Mouse (Mus musculus) left cerebral cortex, postnatal 4 days (tissue): ENCODE results near the gene Prom1. TPM values are rescaled to one million over a fixed set of nuclear protein-coding genes. Genes with fewer than 3 reads are reported as not detected.
A peak's percentile ranks its signal among the peaks of the same experiment; 100 is the strongest.

Experiments used
- DNase-seq: peaks from one replicate; pipeline ENCODE4 v3.0.0-alpha.2; 2022
- intact Hi-C: fragments of 180-260 bp; cut with DNase I; formaldehyde crosslinking; loops from one replicate; pipeline ENCODE4 v1.15.1; 2025
- total RNA-seq, 2 experiments: library from RNA; stranded (reverse); gene quantifications; 2 replicates each; pipeline ENCODE4 v1.2.3; 2021

Prom1 gene
- total RNA-seq, 2 experiments from 2014 or later = 9.0 to 10.6 TPM

- DNase-seq = no peak
- intact Hi-C loops = no loop called here
Observed at GRCm38 (mm10) chr5:44081108-44081507, 20.7 kb downstream of the Prom1 start.

GRCm38 (mm10) chr5:44080276-44081054, 21.4 kb downstream of the Prom1 start:
- DNase-seq = no peak
- intact Hi-C loops = no loop called here

DNA sequence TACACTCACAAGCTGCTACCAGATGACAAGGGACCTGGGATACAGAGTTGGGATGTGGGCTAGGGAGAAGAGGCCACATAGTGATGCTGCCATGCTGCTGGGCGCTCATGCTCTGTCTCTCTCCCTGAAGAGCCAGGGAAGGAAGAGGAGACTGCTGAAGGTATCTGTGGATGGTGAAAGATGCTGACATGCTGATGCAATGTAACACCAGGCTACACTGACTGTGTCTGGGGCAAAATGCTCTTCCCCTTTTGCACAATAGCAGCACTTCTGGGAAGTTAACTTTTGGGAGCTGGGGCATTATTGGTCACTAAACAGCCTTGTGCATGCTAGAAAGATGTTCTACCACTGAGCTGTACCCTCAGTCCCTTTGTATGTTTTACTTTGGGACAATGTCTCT, 26.4 kb downstream of the Prom1 start:
- intact Hi-C loops = no loop called here

DNA sequence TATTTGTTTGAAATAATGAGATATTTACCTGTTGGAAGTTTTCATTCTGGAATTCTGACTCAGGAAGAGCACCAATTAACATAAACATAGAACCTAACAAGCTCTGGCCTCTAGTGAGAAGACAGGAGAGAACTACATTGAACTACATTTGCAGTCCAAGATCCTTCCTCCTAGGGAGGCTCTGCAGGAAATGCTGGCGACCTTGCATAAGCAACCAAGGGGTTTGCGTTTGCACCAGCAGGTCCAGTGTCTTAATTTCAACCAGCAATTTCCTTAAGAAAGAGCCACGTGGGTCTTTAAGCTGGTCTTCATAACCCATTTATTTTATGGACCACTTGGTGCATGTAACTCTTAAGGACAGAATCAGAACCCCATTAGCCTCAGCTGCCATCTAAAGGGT, 28.2 kb downstream of the Prom1 start:
- no peak for DNase-seq
- intact Hi-C loops = no loop called here

More for the DNA sequence above, 26.4 kb downstream of the Prom1 start:
- DNase-seq = no peak

DNA sequence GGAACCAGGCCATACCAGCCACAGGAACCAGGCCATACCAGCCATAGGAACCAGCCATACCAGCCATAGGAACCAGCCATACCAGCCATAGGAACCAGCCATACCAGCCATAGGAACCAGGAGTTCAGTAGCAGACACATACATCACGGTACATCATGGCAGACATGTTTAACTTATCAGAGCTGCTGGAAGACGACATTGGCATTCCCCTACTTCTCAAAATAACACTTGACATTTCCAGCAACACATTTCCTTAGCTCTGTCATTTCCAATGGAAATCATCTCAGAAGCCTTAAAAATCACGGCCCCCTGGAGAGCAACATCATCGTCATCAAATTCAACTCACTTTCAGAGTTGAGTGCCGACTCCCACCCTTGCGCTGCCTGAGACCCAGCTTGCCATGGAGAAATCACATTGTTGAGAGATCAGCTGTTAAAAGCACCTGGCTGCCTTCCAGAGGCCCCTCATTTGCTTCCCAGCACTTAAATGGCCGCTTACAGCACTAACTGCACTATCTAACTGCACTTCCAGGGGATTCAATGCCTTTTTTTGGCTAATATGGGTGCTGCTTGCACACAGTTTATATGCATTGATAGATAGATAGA, 31.2 kb downstream of the Prom1 start:
- intact Hi-C loops = no loop called here
- no peak for DNase-seq

DNA sequence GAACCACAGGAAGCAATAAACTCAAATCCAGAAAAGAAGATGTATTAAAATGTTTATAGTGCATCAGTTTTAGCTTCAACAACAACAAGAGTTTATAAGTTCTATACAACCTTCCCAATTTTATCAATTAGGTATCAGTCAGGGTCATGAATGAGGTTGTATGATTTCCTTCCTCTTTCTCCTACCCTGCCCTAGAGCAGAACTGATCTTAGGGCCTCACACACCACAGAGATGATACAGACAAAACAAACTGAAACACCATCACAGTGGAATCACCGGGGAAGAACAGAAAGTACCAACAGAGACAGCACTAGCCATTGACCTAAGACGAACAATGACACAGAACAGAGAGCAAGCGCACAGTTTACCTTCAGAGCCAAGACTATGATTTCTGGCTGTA, 43.6 kb downstream of the Prom1 start:
- intact Hi-C loops = no loop called here
- DNase-seq = no peak

DNA sequence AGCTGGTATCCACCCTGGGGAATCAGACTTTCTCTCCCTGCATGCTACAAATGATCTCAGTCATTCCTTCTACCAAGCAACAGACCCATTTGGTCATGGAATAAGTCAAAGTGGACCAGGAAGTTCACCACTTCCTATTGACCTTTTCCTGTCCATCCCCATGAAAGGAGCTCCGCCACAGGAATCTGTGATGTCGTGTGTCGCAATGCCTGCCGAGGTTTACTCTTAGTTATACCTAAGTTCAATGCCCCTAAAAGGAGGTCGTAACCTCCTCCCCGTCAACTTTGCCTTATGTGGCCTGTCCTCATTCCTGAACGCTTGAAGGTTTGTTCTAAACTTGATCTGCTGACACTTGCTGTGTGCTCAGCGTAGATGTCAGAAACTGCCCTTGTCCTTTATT, 51.6 kb downstream of the Prom1 start:
- DNase-seq = no peak
- intact Hi-C loops = loop anchor here (5.0 kb wide), 1 partner anchor 217 kb away; no protein-coding TSS in a partner anchor

GRCm38 (mm10) chr5:44049395-44049976, 52.3 kb downstream of the Prom1 start:
- intact Hi-C loops = loop anchor here (10.0 kb wide), 1 partner anchor 155 kb away; no protein-coding TSS in a partner anchor
- DNase-seq = no peak

DNA sequence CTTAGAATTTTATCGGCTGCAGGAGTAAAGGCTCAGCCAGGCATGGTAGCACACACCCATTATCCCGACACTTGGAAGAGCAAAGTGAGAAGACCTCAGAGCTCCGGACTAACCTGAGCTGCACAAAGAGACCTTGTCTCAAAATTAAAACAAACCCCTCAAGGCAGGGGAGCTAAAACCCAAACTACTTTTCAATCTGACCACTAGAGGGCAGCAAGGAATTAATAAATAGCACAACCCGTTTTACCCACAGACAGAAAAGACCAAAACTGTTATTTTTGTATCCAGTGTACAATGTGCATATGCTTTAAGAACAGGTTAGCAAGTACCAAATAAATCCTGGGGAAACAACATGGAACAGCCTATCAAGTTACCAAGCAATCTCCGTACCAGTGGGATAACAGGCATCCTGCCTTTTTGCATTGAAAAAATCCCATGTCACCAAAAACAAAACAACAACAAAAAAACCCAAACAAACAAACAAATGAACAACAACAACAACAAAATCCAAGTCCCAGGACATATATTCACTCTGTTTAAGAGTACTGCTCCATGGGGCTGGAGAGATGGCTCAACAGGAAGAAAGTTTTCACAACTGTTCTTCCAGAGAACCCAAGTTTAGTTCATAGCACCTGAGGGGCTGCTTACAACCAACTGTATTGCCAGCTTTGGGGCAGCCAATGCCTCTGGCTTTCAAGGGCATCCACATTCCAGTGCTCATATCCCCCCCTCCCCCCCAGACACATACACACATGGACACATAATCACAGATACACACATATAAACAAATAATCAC, 53.1 kb downstream of the Prom1 start:
- intact Hi-C loops = loop anchor here (10.0 kb wide), 1 partner anchor 156 kb away; no protein-coding TSS in a partner anchor
- DNase-seq = no peak

GRCm38 (mm10) chr5:44041725-44042124, 60.1 kb downstream of the Prom1 start:
- intact Hi-C loops = loop anchor here (10.0 kb wide), 1 partner anchor 163 kb away; no protein-coding TSS in a partner anchor
- no peak for DNase-seq

DNA sequence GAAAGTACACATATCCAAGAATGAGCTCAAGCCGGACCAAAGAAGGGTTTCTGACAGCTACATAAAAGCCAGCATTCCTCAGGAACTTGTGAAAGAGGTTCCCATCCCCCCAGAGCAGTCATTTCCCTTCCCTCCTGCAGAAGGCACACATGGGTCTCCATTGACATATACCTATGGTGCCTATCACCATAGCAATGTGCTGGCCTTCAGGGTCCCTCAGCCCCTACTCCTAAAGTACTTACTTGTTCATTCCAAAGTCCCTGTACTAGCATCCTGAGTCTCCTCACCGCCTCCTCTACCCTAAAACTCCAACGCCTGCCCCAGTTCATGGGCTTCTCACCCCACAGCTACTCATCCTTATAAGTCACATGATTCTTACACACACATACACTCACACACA, 60.8 kb downstream of the Prom1 start:
- DNase-seq = no peak
- intact Hi-C loops = loop anchor here (10.0 kb wide), 1 partner anchor 164 kb away; no protein-coding TSS in a partner anchor

DNA sequence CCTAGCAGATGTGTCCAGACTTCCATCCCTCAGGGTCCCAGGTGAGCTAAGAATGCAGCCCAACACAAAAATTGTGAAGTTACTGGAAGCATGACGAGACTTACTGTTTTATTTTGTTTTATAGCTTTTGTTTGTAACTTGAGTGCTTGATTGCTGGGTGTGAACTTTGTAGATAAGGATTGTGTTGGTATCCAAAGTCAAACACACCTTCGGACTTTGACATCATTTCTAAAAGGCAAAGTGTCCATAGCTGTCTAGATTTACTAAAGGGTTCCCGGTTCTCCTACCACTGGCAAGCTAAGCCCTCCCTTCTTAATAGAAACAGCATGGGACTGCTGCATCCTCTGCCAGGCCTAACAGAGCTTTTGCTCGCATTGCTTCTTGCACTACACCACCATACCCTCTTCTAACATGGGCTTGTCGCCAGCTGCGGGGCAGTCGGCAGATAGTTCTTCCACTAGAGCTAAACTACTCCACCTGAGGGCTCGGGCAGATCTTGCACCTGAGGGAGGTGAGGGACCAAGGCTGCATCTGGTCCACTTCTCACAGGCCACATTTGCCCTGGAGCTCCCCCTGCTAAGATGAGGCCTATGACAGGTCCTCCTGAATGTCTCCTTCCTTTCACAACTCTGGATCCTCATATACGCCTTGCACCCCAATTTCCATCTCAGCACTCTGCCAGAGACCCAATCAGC, 103.4 kb downstream of the Prom1 start:
- intact Hi-C loops = no loop called here
- DNase-seq = no peak

DNA sequence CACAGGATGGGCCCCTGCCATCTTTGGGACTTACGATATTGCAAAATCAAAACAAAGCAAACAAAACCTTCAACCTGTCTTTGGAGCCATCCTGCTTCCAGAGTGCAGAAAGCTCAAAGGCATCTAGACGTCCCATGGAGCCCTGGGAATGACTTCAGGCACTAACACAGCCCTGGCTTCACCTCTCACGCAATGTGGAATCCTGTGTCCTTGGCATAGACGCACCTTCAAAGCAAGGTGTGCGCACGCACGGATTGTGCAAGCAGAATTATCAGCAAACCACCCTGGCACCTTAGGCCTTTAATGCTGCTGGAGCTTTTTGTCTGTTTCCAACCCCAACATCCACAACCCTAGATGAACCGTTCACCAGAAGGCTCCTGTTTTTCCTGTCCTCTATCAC, 104.2 kb downstream of the Prom1 start:
- intact Hi-C loops = no loop called here
- DNase-seq = no peak

DNA sequence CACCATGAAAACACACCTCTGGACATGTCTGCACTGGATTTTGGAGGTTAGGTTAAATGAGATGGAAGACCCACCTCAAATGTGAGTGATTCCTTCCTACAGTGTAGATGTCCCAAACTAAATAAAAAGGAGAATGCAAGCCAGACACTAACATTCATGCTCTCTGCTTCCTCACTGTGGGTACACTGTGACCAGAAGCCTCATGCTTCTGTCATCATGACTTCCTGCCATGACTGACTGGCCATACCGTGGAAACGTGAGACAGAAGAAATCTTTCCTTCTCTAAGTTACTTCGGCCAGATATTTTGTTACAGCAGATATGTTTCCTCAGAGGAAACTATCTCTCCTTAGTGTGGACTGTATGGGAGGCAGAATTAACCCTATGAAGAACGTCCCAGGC, 105.7 kb downstream of the Prom1 start:
- no peak for DNase-seq
- intact Hi-C loops = no loop called here

GRCm38 (mm10) chr5:43994981-43995380, 106.9 kb downstream of the Prom1 start:
- intact Hi-C loops = no loop called here
- no peak for DNase-seq

GRCm38 (mm10) chr5:43990316-43990715, 111.5 kb downstream of the Prom1 start:
- intact Hi-C loops = no loop called here

DNA sequence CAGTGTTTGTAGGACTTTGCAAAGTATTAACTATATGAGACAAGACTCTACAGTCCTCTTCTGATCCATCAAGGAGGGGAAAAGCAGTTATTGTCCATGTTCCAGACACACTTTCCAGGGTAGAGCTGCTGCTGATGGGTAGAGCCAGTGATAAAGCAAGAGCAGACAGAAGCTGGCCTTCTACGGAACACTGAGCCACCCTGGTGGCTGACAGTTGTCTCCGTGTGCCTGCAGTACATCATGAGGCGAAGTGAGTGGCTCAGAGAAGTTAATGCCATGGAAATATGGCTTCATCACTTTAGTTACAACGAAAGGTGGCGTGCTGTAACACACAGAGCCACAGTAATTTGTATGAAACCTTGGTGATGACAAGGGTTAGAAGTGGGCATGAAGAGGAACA, 112.8 kb downstream of the Prom1 start:
- no peak for DNase-seq
- intact Hi-C loops = no loop called here

More at GRCm38 (mm10) chr5:43990316-43990715, 111.5 kb downstream of the Prom1 start:
- DNase-seq = peak; percentile 51

DNA sequence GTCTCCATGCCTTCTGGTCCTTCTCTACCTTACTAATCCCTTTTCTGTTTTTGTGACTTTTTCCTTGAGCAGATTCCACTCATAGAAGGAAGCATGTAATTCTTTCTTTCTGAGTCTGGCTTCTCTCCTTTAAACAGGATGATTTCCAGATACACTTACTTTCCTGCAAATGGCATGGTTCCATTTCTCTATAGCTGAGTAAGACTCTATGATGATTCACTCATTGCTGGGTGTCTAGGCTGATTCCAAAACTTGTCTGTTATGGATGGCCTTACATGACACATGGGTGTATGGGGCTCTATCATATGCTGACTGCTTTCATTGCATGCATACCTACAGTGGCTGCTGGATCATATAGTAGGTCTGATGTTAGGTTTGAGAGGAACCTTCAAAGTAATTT, 115.6 kb downstream of the Prom1 start:
- no peak for DNase-seq
- intact Hi-C loops = no loop called here

GRCm38 (mm10) chr5:43982896-43983295, 118.9 kb downstream of the Prom1 start:
- no peak for DNase-seq
- intact Hi-C loops = no loop called here

DNA sequence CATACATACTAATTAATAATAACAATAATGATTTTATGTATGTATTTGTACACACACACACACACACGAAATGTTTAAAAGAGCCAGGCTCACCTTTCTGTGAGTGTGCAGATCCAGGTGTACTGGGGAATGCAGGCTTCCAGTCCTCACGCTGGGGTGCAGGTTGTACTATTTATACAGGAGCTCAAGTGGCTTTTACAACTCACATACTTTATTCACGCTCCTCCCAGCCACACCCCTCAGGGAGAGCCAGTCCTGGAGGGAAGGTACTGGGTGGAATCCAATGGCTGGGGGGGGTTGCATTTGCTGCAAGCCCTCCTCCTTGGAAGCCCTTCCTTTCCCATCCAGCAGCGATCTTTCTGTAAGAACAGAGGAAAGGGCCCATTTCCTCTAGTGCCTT, 120.2 kb downstream of the Prom1 start, which contains the start of gene Fgfbp1:
Gene Fgfbp1, minus strand, starts transcription at position 160 of the 400 bp plus-strand sequence.
- DNase-seq = no peak
- intact Hi-C loops = no loop called here
